Mouse (Mus musculus) heart, postnatal 25 days (tissue): ENCODE data around the gene Rnf24. TPM values are rescaled to one million over a fixed set of nuclear protein-coding genes. Genes with fewer than 3 reads are reported as not detected.

Experiments used
- DNase-seq: peaks from one replicate; pipeline ENCODE4 v3.0.0; 2022; ENCODE audit warnings: low spot score
- intact Hi-C: fragments of 180-260 bp; cut with DNase I; formaldehyde crosslinking; loops from one replicate; pipeline ENCODE4 v1.15.1; 2025
- microRNA-seq: library from miRNA; unstranded; fragments of <30 nt; microRNA quantifications from one replicate; pipeline ENCODE4 v1.2.0, GENCODE M21; 2022
- total RNA-seq, 2 experiments: library from RNA; stranded (reverse); gene quantifications; 2 replicates each; pipeline ENCODE4 v1.2.3; 2021

The Rnf24 gene
- total RNA-seq, 2 experiments from 2014 or later, result 3.6 to 3.9 TPM

- DNase-seq, result no peak
- intact Hi-C loops, result no loop called here
Observed at GRCm38 (mm10) chr2:131276722-131277121, 76.0 kb downstream of the Rnf24 start.

GRCm38 (mm10) chr2:131275493-131275892, 77.2 kb downstream of the Rnf24 start:
- intact Hi-C loops, result no loop called here
- DNase-seq, result no peak

- intact Hi-C loops, result no loop called here
- no peak for DNase-seq
Observed at GRCm38 (mm10) chr2:131265056-131265455, 87.6 kb downstream of the Rnf24 start.

GRCm38 (mm10) chr2:131264027-131264426, 88.7 kb downstream of the Rnf24 start:
- DNase-seq, result no peak
- intact Hi-C loops, result loop anchor here (5.0 kb wide), 2 partner anchors 88 to 153 kb away; partner anchors contain the start of gene Rnf24

- DNase-seq, result no peak
- intact Hi-C loops, result loop anchor here (5.0 kb wide), 2 partner anchors 89 to 154 kb away; partner anchors contain the start of gene Rnf24
Observed at GRCm38 (mm10) chr2:131262680-131263670, 89.7 kb downstream of the Rnf24 start.

GRCm38 (mm10) chr2:131262213-131262672, 90.4 kb downstream of the Rnf24 start, which contains the start of gene Pank2:
Gene Pank2, plus strand, starts transcription at chr2:131262495.
- peak; percentile 98 for DNase-seq
- intact Hi-C loops, result loop anchor here (5.0 kb wide), 2 partner anchors 90 to 155 kb away; partner anchors contain the start of gene Rnf24

GRCm38 (mm10) chr2:131261481-131262212, 91.0 kb downstream of the Rnf24 start:
- intact Hi-C loops, result loop anchor here (5.0 kb wide), 2 partner anchors 91 to 156 kb away; partner anchors contain the start of gene Rnf24
- no peak for DNase-seq

GRCm38 (mm10) chr2:131260544-131261307, 92.0 kb downstream of the Rnf24 start:
- no peak for DNase-seq
- intact Hi-C loops, result loop anchor here (5.0 kb wide), 2 partner anchors 92 to 157 kb away; partner anchors contain the start of gene Rnf24

- DNase-seq, result no peak
- intact Hi-C loops, result loop anchor here (10.0 kb wide), 1 partner anchor 294 kb away; no protein-coding TSS in a partner anchor
Observed at GRCm38 (mm10) chr2:131258693-131259092, 94.0 kb downstream of the Rnf24 start.

- no peak for DNase-seq
- intact Hi-C loops, result loop anchor here (2.0 to 10.0 kb wide), 2 partner anchors 161 to 291 kb away; no protein-coding TSS in a partner anchor
Observed at GRCm38 (mm10) chr2:131255738-131256137, 97.0 kb downstream of the Rnf24 start.

GRCm38 (mm10) chr2:131254329-131254713, 98.4 kb downstream of the Rnf24 start:
- DNase-seq, result no peak
- intact Hi-C loops, result loop anchor here (2.0 to 10.0 kb wide), 2 partner anchors 160 to 290 kb away; no protein-coding TSS in a partner anchor

GRCm38 (mm10) chr2:131253681-131254328, 98.9 kb downstream of the Rnf24 start:
- intact Hi-C loops, result loop anchor here (2.0 to 10.0 kb wide), 4 partner anchors 43 to 289 kb away; partner anchors contain the start of gene Cenpb
- DNase-seq, result peak; percentile 52

Small RNA genes within 50 kb of the gene (microRNA-seq; reads per million reads assigned to microRNA genes)
- gene Mir103-2, result 23.3 reads per million, percentile 38 among the genes with 10 or more reads in this experiment

Other genes starting within 250 kb of the Rnf24 start
- 10 to 100 TPM; 32.5 to 43.1 TPM for gene Hspa12b, start 225.6 kb downstream of the Rnf24 start, total RNA-seq
- gene Gm11037, start 219.4 kb downstream of the Rnf24 start, total RNA-seq, result not detected
- 10 to 100 TPM; 11.5 to 12.2 TPM for gene 1700037H04Rik, start 192.8 kb downstream of the Rnf24 start, total RNA-seq
- gene Cenpb, start 172.8 kb downstream of the Rnf24 start, total RNA-seq, result 10 to 100 TPM; 76.6 to 80.9 TPM
- 1 to 10 TPM; 6.1 to 8.1 TPM for gene Cdc25b, start 165.9 kb downstream of the Rnf24 start, total RNA-seq
- gene Spef1, start 165.6 kb downstream of the Rnf24 start, total RNA-seq, result 1 to 10 TPM; 7.1 to 8.7 TPM
- 10 to 100 TPM; 34.4 to 42.7 TPM for gene Ap5s1, start 145.8 kb downstream of the Rnf24 start, total RNA-seq
- 10 to 100 TPM; 69.3 to 69.9 TPM for gene Mavs, start 118.8 kb downstream of the Rnf24 start, total RNA-seq
- 10 to 100 TPM; 22.4 to 25.0 TPM for gene Pank2, start 90.4 kb downstream of the Rnf24 start, total RNA-seq
- gene Smox, start 138.6 kb upstream of the Rnf24 start, total RNA-seq, result 10 to 100 TPM; 27.4 to 30.6 TPM
- 1 to 10 TPM; 4.2 to 5.2 TPM for gene Adra1d, start 209.4 kb upstream of the Rnf24 start, total RNA-seq